Mouse (Mus musculus): ENCODE results near the gene Gm5294. TPM values are rescaled to one million over a fixed set of nuclear protein-coding genes. Genes with fewer than 3 reads are reported as not detected.

The Gm5294 gene
- total RNA-seq (2021): not detected
- long read RNA-seq, experiment 1: 0 reads
- long read RNA-seq, experiment 2: 0 reads

DNA sequence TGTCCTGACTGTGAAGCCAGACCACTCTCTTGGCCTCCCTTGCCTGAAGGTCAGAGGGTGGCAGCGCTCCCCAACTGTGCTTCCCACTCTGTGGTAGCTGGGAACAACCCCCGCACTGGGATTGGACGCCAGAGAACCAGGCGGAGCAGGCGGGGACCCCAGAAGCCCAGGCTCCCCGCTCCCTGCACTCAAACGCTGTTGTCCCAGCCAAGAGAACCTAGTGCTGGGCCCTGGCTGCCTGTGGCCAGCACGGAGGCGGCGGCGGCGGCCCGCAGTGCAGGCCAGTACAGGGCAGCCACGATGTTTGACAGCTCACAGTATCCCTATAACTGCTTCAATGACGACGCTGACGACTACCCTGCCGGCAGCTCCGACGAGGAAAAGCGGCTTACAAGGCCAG is at the start of gene Gm5294:
Gene Gm5294 (plus strand): TSS at position 301 of the 400 bp plus-strand sequence.
- DNase-seq: no peak
- intact Hi-C loops (cut with DNase I): no loop called here

DNA sequence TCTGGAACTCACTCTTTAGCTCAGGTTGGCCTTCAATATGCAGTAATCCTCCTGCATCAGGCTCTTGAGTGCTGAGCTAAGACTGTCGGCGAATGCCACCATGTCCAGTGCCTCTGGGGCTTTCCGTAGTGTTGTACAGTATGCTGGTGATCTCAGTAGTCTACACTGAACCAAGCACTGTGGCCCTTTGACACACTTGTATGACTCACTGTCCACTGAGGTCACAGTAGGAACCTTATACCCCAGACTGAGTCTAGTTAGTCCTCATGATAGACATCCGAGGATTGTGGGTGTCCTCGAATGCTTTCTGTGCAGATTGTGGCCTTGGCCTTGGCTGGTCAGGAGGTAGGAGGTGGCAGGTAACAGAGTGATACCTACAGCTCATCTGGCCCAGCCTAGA is 44.8 kb upstream of the Gm5294 start:
- no peak for DNase-seq
- intact Hi-C loops (cut with DNase I): no loop called here

DNA sequence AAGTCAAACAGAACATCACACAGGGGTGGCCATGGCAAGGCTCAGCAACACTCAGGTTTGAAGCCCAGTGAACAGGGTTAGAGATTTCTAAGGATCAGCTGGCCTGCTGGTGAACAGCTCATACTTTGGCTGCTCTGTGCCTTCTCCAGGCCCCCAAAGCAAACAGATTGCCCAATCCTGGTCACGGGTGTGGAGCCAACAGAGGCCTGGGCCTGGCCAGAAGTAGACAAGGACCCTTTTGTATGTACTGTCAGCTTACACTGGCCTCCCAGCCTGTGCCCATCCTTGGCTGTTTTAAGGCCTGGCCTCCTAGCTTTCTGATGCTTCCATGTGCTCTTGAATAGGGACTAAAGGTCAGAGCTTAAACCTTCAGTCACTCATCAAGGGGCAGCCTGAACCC is 43.5 kb upstream of the Gm5294 start:
- intact Hi-C loops (cut with DNase I): no loop called here
- no peak for DNase-seq

DNA sequence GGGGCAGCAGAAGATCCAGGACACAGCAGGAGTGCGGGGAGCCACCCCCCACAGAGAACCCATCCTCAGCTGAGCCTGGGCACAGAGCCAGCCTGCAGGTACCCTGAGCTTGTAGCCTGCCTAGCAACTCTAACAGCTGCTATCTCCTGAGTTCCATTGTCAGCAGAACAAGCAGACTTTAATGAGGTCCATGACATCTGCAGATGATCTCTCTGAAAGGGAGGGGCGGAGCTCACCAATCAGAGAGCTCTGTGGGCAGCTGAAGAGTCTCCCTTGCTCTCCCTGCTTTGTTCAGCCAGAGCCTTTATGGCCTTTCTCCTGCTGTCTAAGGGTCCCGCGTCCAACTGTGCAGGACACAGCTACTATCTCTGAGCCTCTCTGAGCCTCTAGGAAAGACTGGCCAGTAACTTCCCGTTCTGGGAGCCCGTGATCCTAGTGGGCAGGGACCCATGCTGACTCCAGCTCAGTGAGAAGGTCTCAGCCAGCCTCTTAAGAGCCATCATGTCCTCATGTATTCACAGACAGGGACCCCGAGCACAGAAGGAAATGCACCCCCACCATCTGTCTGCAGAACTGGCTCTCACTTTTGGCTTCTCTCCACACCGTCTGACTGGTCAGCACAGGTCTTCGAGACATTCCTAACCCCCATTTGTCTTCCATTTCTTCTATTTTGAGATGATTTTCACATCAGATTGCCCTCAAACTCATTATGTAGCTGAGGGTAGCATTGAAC is 41.0 kb upstream of the Gm5294 start:
- DNase-seq: no peak
- intact Hi-C loops (cut with DNase I): no loop called here

DNA sequence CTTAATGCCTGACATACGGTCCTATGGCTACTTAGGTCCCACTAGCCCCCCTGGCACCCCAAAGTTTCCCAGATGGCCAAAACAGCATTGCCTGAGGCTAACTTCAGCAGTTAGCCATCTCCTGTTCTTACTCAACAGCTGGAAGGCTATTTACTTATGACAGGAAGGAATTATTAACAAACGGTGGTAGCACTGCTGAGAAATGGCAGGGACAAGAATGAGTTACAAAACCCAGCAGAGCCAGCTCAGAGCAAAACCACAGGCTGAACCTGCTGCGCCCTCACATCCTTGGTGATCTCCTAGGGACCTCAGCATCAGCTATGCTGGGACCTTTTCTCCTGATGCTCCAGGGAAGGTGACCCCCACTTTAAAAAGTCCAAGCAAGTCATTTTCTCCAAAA is 40.2 kb upstream of the Gm5294 start:
- intact Hi-C loops (cut with DNase I): no loop called here
- no peak for DNase-seq

DNA sequence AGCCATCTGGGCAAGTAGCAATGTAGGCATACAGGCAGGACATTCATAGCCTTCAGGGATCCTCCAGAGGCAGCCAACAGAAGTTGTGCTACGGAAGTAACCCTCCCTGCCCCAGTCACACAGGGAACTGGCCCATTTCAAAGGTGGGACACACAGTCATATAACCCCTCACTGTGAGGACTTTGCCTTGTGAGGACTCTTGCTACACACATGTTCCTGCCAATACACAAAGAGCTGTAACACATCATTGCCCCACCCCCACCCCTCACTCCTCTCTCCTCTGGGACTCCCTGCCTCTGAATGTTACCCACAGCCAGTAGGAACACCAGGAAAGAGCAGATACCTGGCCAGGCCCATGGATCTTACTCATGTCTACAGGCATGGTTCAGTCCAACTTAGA is 37.2 kb upstream of the Gm5294 start:
- intact Hi-C loops (cut with DNase I): no loop called here
- no peak for DNase-seq

DNA sequence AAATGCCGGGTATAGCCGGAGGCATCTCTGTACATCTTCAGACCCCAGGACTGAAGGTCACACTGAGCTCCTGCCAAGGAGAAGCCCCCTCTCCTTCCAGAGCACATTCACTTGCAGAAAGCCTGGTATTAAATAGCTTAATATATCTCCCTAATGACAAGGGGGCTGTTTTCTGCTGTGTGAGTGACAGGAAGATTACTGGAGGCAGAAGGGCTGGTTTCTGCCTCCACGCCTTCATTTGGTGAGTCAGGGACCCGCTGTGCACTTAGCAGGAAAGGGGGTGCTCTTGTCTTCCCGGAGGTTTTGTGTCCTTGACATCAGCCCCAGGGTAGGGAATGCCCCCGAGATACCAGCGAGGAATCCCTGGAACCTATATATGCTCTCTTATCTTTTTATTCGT is 36.7 kb upstream of the Gm5294 start:
- intact Hi-C loops (cut with DNase I): no loop called here
- no peak for DNase-seq

DNA sequence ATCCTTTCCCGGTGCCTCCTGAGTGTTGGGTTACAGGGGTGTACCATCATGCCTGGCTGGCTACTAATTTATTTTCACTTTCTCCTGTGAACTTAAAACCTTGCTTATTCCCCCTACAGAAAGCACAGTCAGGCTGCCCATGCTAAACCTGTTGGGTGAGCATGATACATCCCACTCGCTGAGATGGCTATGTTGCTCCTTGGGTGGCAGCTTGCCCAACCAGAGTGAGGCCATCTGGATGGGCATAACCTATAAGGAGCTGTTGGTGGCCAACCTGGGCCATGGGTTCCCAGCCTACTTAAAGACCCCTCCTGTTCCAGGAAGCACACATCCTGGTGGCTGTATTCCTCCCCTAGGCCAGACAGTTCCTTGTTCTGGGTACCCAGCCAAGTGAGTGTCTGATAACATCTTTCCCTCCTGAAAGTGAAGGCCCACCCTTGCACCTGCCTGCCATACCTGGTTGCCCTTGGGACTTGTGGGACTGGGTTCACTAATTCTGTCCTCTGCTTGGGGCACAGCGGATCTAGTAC is 33.8 kb upstream of the Gm5294 start:
- intact Hi-C loops (cut with DNase I): no loop called here
- DNase-seq: no peak

DNA sequence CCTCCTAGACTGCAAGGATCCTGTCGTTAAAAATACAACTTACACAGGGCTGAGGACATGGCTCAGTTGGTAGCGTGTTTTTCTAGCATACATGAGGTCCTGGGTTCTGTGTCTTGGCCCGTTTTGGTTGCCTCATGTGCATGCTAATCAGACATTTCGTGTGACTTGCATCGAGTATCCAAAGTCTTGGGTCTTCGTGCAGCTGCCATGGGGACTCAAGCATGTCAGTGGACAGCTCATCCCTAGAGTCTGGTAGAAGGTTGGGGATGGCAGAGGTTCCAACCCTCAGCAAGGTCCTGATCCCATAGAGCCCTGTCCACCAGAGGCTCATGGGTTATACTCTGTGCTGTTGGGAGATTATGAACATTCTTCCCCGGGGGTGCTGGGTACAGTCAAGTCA is 32.2 kb upstream of the Gm5294 start:
- intact Hi-C loops (cut with DNase I): no loop called here
- no peak for DNase-seq

DNA sequence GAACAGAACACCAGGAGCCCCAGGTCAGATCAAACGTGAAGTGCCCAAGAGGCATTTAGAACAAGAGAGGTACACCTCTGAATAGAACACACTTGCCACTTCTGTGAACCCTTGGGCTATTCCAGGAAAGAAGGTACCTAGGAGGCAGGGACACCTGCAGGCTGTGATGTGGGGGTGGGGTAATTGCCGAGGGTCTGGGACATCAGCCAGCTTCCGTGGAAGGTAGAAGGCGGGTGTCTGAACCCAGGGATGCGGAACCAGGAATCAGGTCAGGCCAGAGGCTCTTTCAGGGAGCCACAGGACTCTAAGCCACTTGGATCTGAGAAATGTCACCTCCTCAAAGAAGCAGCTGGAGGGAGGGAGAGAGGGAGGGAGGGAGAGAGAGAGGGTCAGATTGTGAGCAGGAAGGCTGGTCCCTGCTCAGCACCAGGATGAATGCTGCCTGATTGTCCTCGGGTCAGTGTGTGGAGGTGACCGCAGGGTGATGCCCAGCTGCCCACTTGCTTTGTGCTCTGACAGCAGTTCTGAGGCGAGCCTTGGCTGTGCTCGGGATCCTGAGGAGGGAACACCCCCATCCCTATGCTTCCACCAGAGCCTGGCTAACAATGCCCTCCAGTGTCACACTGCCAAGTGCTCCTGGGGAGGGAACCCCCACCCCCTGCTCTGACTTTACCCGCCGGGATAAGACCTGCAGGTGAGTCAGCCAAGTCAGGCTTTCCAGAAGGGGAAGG is 31.2 kb upstream of the Gm5294 start:
- intact Hi-C loops (cut with DNase I): no loop called here

DNA sequence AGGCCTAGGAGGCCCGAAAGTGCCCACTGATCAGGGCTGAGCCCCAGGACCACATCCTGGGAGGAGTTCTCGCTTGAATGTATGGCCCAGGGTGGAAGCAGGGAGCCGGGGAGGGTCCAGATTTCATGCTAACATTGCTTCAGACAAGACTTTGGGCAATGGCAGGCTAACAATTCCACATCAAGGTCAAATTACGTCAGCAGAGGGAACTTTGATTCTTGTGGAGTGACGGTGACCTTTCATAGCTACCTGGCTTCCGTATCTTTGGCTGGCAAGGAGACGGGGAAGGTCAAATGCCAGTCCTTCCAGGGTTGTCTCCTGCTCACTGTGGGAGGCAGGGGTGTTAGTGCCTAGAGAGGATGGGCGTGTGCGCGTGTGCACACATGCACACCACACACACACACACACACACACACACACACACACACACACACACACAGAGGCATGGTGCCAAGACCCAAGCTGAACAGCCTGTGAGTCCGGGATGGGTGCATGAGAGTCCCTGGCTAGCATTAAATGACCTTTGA is 28.9 kb upstream of the Gm5294 start:
- intact Hi-C loops (cut with DNase I): no loop called here
- DNase-seq: no peak

More for the DNA sequence above, 31.2 kb upstream of the Gm5294 start:
- DNase-seq: no peak

DNA sequence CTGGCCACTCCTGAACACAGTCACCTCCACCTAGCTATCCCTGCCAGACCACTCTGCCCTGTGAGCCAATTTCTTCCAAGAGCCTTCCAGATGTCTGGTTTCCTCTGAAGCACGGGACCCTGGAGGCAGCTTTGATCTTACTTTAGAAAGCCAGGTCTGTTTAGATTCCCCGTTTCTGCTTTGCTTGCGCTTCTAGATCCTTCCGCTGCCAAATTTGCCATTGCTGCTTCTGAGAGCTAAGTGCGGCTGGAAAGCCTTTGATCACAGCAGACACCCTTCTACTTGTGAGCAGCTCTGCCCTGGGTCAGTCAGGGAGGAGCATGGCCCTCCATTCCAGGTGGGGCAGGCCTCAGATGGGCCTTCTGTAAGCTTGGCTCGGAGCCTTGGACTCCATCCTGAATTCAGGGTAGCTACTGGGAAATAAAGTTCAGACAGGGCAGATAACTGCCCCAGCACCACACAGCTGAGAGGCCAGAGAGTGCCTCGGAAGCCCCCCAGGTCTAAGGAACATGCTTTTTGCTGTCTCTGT is 18.2 kb upstream of the Gm5294 start:
- DNase-seq: no peak
- intact Hi-C loops (cut with DNase I): no loop called here

DNA sequence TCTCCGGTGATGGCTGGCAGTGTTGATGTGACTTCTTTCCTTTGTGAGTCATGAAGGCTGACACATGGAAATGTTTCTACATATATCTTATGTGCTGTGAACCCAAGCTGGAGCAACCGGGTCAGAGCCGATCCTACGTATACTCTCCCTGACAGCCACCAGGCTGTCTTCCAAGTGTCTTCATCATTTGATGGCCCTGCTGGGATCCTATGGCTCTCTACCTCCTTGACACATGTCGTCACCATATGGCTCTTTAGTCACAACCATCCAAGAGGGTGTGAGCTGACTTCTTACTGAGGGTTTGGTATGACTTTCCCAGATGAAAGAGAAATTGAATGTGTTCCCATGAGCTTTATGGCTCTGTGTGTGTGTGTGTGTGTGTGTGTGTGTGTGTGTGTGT is 15.6 kb upstream of the Gm5294 start:
- intact Hi-C loops (cut with DNase I): no loop called here
- no peak for DNase-seq

DNA sequence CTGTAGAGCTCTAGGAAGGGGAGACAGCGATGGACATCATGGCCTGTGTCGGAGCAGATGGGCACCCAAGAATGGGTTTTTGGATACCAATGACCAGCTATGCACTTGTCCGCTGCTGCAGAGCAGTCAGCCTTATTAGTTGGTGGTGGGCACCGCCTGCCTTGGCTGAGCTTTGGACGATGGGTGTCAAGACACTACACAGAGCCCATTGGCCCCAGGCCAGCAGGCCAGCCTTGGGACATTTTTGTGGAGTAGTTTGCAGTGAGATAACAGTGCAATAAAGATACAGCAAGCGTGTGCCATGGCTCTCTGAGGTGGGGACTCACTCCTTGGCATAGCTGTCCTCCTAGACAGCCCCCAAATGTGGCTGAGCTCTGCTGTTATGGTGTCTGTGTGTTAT is 10.1 kb upstream of the Gm5294 start:
- no peak for DNase-seq
- intact Hi-C loops (cut with DNase I): loop anchor here (5.0 kb wide), 1 partner anchor 633 kb away; no protein-coding TSS in a partner anchor

DNA sequence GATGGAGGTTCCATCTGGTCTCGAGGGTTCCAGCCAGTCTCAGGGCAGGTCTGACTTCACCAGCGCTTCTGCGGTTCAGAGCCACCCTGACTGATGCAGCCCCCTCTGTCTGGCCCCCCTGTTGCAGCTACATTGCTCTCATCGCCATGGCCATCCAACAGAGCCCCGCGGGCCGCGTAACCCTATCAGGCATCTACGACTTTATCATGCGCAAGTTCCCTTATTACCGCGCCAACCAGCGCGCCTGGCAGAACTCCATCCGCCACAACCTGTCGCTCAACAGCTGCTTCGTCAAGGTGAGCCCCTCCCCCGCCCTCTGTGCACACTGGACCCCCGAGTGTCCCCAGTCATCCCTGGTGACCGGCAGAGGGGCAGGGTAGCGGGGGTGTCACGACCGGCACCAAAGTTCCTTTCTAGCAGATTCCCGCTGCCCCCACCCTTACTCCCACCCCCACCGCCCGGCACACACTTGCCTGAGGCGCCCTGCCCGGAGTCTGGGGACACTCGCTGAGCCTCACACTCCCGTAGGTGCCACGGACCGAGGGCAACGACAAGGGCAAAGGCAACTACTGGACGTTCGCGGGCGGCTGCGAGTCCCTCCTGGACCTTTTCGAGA is 945 bp downstream of the Gm5294 start:
- intact Hi-C loops (cut with DNase I): no loop called here
- no peak for DNase-seq

DNA sequence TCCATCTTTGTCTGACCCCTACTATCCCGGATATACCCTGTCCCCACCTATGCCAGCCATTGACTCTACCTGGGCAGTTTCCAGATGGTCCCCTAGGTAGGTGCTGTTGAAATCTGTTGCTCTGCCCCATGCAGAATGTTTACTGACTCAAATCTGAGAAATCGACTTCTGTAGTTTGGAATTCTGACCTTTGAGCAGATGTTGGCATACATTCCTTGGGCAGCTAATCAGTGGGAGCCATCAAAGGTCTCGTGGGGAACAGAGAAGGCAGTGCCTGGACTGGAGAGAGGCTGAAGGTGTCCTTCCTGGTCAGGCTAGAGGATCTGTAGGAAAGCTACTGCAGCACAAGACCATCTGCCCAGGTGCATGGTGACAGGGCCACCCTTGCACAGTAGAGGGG is 5.2 kb downstream of the Gm5294 start:
- intact Hi-C loops (cut with DNase I): no loop called here
- DNase-seq: no peak

DNA sequence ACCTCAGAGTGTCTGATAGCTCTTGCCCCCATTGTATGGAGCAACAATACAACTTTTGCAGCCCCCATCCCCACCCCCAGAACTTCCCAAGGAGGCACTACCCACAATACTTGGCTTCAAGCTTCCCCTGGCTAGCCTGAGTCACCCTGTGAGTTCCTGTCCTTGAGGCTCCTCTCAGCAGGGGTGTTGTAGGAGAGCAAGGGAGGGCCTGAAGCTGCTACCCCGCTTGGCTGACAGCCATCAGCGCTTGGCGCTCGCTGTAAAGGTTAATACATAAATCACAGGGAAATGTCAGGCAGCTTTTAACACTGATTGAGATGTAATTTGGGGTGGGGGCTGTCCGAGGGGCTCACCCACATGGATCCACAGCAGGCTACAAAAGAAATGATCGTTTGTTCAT is 13.5 kb downstream of the Gm5294 start:
- no peak for DNase-seq
- intact Hi-C loops (cut with DNase I): no loop called here

DNA sequence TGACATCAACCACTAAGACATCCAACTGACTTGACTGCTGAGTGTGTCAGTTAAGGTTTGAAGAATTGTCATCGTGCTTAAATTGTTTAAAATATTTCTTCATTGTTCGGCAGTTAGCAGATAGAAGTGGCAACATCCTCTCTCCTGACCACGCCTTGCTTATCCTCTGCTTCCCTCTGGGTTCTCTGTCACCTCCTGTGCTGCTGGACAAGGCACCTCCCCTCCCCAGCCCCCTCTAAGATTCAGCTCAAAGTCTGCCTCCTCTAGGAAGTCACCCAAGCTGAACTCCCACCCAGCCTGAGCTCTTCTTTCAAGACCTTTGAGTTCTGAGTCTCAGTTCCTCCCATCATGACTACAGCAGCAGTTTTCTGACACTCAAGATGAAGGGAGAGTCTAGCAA is 15.0 kb downstream of the Gm5294 start:
- no peak for DNase-seq
- intact Hi-C loops (cut with DNase I): no loop called here

DNA sequence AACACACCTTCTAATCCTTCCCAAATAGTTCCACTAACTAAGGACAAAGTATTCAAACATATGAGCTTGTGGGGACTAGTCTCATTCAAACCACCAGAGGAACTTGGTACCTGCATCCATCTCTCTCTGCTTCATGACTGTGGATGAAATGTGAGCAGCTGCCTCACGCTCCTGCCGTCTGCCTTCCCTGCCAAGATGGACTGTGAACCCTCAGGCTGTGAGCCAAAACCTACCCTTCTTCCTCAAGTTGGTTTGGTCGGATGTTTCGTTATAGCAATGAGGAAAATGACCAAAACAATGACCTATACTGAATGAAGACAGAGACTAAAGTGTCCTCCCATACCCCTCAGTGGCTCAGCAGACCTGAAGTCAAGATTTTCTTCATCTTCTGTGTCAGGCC is 21.1 kb downstream of the Gm5294 start:
- intact Hi-C loops (cut with DNase I): no loop called here

DNA sequence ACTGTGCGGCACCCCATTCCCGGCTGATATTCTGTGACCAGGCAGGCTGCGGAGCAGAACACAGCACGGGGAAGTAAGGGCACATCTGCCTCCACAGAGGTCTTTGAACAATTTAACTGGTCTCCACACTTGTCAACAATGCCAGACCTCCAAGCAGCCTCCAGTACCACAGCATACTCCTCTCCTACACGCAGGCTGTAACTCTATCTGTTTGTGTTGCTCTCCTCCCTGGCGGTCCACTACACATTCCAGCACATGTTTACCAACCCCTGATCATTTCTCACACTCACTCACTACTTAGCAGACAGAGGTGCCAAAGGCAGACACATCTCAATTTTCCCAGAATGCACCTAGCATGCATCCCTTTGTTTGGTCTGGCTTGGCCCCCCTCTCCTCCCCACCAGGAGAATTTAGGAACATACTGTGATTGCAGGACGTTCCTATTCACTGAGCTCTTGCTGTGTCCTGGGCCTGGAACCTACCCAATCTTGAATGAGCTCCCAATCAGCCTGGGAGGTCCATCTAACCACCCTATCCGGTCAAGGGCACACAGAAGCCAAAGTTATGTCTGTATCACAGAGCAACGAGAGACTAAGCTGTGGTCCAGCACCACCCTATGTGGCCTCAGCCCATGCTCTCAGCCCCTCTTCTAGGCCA is 23.4 kb downstream of the Gm5294 start:
- intact Hi-C loops (cut with DNase I): no loop called here

More for the DNA sequence above, 21.1 kb downstream of the Gm5294 start:
- no peak for DNase-seq

More for the DNA sequence above, 23.4 kb downstream of the Gm5294 start:
- DNase-seq: no peak
